Mouse (Mus musculus) adrenal gland, postnatal 4 days (tissue): Measurements from ENCODE around the gene Gabrr3. TPM values are rescaled to one million over a fixed set of nuclear protein-coding genes. Genes with fewer than 3 reads are reported as not detected.
A peak's percentile ranks its signal among the peaks of the same experiment; 100 is the strongest.

Experiments used
- DNase-seq, 2 experiments: peaks; one replicate each; pipeline ENCODE4 v3.0.0; 2021 to 2022; ENCODE audit warnings: low spot score in 2 of 2, mixed read lengths in 2 of 2
- total RNA-seq, 2 experiments: library from RNA; stranded (reverse); gene quantifications; 2 replicates each; pipeline ENCODE4 v1.2.3; 2021

The Gabrr3 gene
- total RNA-seq, 2 experiments from 2014 or later = not detected

GRCm38 (mm10) chr16:59463973-59464372 lies 56.8 kb downstream of the Gabrr3 start:
- no peak for DNase-seq

GRCm38 (mm10) chr16:59469846-59470245 lies 62.7 kb downstream of the Gabrr3 start:
- DNase-seq = no peak

GRCm38 (mm10) chr16:59471637-59472278 lies 64.6 kb downstream of the Gabrr3 start, which contains the start of gene Riox2:
Gene Riox2, plus strand, starts transcription at chr16:59471775.
- peak; percentile 70 to 77 for DNase-seq

- DNase-seq = no peak
Observed at GRCm38 (mm10) chr16:59472546-59472945, 65.4 kb downstream of the Gabrr3 start.

- DNase-seq = peak; percentile 21 to 27
Observed at GRCm38 (mm10) chr16:59474788-59475187, 67.7 kb downstream of the Gabrr3 start.

- DNase-seq = no peak
Observed at GRCm38 (mm10) chr16:59477955-59478354, 70.8 kb downstream of the Gabrr3 start.

GRCm38 (mm10) chr16:59487239-59487638 lies 80.1 kb downstream of the Gabrr3 start:
- no peak for DNase-seq

GRCm38 (mm10) chr16:59487975-59488548 lies 80.9 kb downstream of the Gabrr3 start:
- no peak for DNase-seq

GRCm38 (mm10) chr16:59493199-59493598 lies 86.1 kb downstream of the Gabrr3 start:
- no peak for DNase-seq

GRCm38 (mm10) chr16:59497947-59498346 lies 90.8 kb downstream of the Gabrr3 start:
- DNase-seq = no peak

GRCm38 (mm10) chr16:59499180-59499579 lies 92.0 kb downstream of the Gabrr3 start:
- DNase-seq = no peak

- no peak for DNase-seq
Observed at GRCm38 (mm10) chr16:59509830-59510229, 102.7 kb downstream of the Gabrr3 start.

Other genes with a start within 250 kb of the Gabrr3 start
- gene Olfr196, start 236.9 kb upstream of the Gabrr3 start, total RNA-seq = not detected
- gene Olfr198, start 203.8 kb upstream of the Gabrr3 start, total RNA-seq = not detected
- gene Olfr199, start 187.6 kb upstream of the Gabrr3 start, total RNA-seq = not detected
- not detected for gene Olfr201, start 134.7 kb upstream of the Gabrr3 start, total RNA-seq
- not detected for gene Olfr202, start 120.5 kb upstream of the Gabrr3 start, total RNA-seq
- not detected for gene Olfr203, start 108.5 kb upstream of the Gabrr3 start, total RNA-seq
- gene Olfr204, start 89.1 kb upstream of the Gabrr3 start, total RNA-seq = under 1 TPM in 1 of 2 experiments, not detected in 1; 0.06 TPM
- gene Olfr205, start 76.2 kb upstream of the Gabrr3 start, total RNA-seq = not detected
- not detected for gene Olfr206, start 58.1 kb upstream of the Gabrr3 start, total RNA-seq
- gene Olfr209, start 43.3 kb upstream of the Gabrr3 start, total RNA-seq = not detected
- 10 to 100 TPM; 18.1 to 20.5 TPM for gene Riox2, start 64.4 kb downstream of the Gabrr3 start, total RNA-seq
- gene Crybg3, start 193.6 kb downstream of the Gabrr3 start, total RNA-seq = 10 to 100 TPM; 14.4 to 18.0 TPM
- gene Arl6, start 232.1 kb downstream of the Gabrr3 start, total RNA-seq = 10 to 100 TPM; 11.1 to 14.0 TPM